Mouse (Mus musculus): Measurements from ENCODE around the gene 3425401B19Rik. TPM values are rescaled to one million over a fixed set of nuclear protein-coding genes. Genes with fewer than 3 reads are reported as not detected.

The 3425401B19Rik gene
- not detected for polyA plus RNA-seq (2014; fragmentation: Illumina TruSeq; extraction: RNeasy Lipid Tissue Mini Kit (QIAGEN cat#74804); ENCODE audit: low read depth, low replicate concordance)

GRCm38 (mm10) chr14:32685124-32685826, at the start of gene 3425401B19Rik:
Gene 3425401B19Rik, minus strand, starts transcription at chr14:32685293.

Other genes with a start within 250 kb of the 3425401B19Rik start
- not detected for gene Slc18a3, start 220.4 kb downstream of the 3425401B19Rik start, polyA plus RNA-seq (2014; fragmentation: Illumina TruSeq; extraction: RNeasy Lipid Tissue Mini Kit (QIAGEN cat#74804); ENCODE audit: low read depth, low replicate concordance)
- gene Chat, start 219.3 kb downstream of the 3425401B19Rik start, polyA plus RNA-seq (2014; fragmentation: Illumina TruSeq; extraction: RNeasy Lipid Tissue Mini Kit (QIAGEN cat#74804); ENCODE audit: low read depth, low replicate concordance): not detected
- 4.1 TPM for gene Ercc6, start 171.8 kb downstream of the 3425401B19Rik start, polyA plus RNA-seq (2014; fragmentation: Illumina TruSeq; extraction: RNeasy Lipid Tissue Mini Kit (QIAGEN cat#74804); ENCODE audit: low read depth, low replicate concordance)
- gene Prrxl1, start 85.9 kb downstream of the 3425401B19Rik start, polyA plus RNA-seq (2014; fragmentation: Illumina TruSeq; extraction: RNeasy Lipid Tissue Mini Kit (QIAGEN cat#74804); ENCODE audit: low read depth, low replicate concordance): not detected
- 0.69 TPM for gene Tmem273, start 100.7 kb upstream of the 3425401B19Rik start, polyA plus RNA-seq (2014; fragmentation: Illumina TruSeq; extraction: RNeasy Lipid Tissue Mini Kit (QIAGEN cat#74804); ENCODE audit: low read depth, low replicate concordance)
- gene Fam170b, start 148.7 kb upstream of the 3425401B19Rik start, polyA plus RNA-seq (2014; fragmentation: Illumina TruSeq; extraction: RNeasy Lipid Tissue Mini Kit (QIAGEN cat#74804); ENCODE audit: low read depth, low replicate concordance): not detected
- 1.0 TPM for gene Vstm4, start 171.5 kb upstream of the 3425401B19Rik start, polyA plus RNA-seq (2014; fragmentation: Illumina TruSeq; extraction: RNeasy Lipid Tissue Mini Kit (QIAGEN cat#74804); ENCODE audit: low read depth, low replicate concordance)